In the genomic region with DNA sequence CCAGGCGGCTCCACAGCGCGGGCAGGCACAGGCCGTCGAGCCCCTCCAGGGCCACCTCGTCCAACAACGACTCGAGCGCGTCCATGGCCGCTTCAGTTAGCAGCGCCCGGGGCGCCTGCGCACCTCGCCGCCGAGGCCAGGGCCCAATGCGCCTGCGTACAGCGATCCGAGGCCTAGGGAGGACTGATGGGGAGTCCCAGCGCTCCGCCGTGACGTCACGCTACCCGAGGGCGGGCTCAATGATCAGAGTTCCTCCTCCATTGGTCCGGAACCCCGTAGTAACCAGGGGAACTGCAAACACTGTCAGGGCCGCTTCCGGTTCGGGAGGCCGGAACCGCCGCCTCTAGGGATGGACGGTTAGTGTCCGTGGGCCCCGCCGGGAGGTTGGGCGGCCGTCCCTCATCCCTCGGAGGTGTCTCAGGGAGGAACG, we compare ENCODE assay signal across 8 mouse cellular contexts. TPM values are rescaled to one million over a fixed set of nuclear protein-coding genes. Genes with fewer than 3 reads are reported as not detected.
DNase-seq lines count a peak whose midpoint lies in the region; ATAC-seq lines count a peak whose summit lies in the region.

A gene (minus strand): TSS at position 188 of the 430 bp plus-strand sequence.
A gene (plus strand): TSS at position 296 of the 430 bp plus-strand sequence.

- peak; percentile 100 for DNase-seq in adrenal gland, adult (ENCODE audit: inconsistent age in 2 of 2, low spot score in 1 of 2)
- peak; percentile 99 for DNase-seq in embryo, embryonic 10.5 days (ENCODE audit: low spot score)
- DNase-seq in gastrocnemius, postnatal 14 days = peak; percentile 100
- peak; percentile 99 to 100 for DNase-seq in left cerebral cortex, postnatal 10 days (ENCODE audit: extremely low spot score in 1 of 2, low spot score in 2 of 2)
- DNase-seq in right cerebral cortex, postnatal 25 days = peak; percentile 100
- peak; percentile 100 for DNase-seq in urinary bladder, postnatal 4 days (ENCODE audit: low spot score in 2 of 2)

- ATAC-seq in inflammation-experienced regulatory T-cells, adult 6 months = peak; percentile 98
- peak; percentile 95 for ATAC-seq in megakaryocyte-erythroid progenitor cell, adult 5-6 weeks (replicated peaks; ENCODE audit: low FRiP score, low TSS enrichment, poor library complexity, severe bottlenecking)

- intact Hi-C loops in gastrocnemius, postnatal 14 days (cut with DNase I; ENCODE audit: low total_unique reads) = no loop called here
- intact Hi-C loops in left cerebral cortex, postnatal 10 days (cut with DNase I) = no loop called here

RNA-seq across cellular contexts. Expression of the first gene that starts in this region (rescaled TPM):
- 10 to 100 TPM; 29.9 to 31.9 TPM for total RNA-seq in gastrocnemius, postnatal 14 days (2021)
- 10 to 100 TPM; 17.1 to 27.4 (median 23.4) TPM for polyA plus RNA-seq in inflammation-experienced regulatory T-cells, adult 6 months (2017; shearing (Covaris generic))
- 10 to 100 TPM; 84.7 to 85.4 TPM for total RNA-seq in left cerebral cortex, postnatal 10 days (2021)
- total RNA-seq in megakaryocyte-erythroid progenitor cell, adult 5-6 weeks (2014; fragmentation: Nextera tagmentation) = 32.8 and 42.8 TPM in 2 replicates
- total RNA-seq in megakaryocyte-erythroid progenitor cell, adult 5-6 weeks (2017) = 30.2 and 41.2 TPM in 2 replicates

RNA-seq across cellular contexts. Expression of the second gene that starts in this region (rescaled TPM):
- total RNA-seq in gastrocnemius, postnatal 14 days (2021) = 1 to 10 TPM; 5.2 to 6.4 TPM
- 1 to 10 TPM; 5.2 to 6.0 (median 5.6) TPM for polyA plus RNA-seq in inflammation-experienced regulatory T-cells, adult 6 months (2017; shearing (Covaris generic))
- 10 to 100 TPM; 23.0 to 26.8 TPM for total RNA-seq in left cerebral cortex, postnatal 10 days (2021)
- 8.0 and 10.5 TPM in 2 replicates for total RNA-seq in megakaryocyte-erythroid progenitor cell, adult 5-6 weeks (2014; fragmentation: Nextera tagmentation)
- 12.9 and 15.3 TPM in 2 replicates for total RNA-seq in megakaryocyte-erythroid progenitor cell, adult 5-6 weeks (2017)

Comparison
In these comparisons a context has a peak if more than half of its experiments do, and no peak if none do; other contexts are left out.
1. Peak in every context shown above with its lines: DNase-seq and ATAC-seq.